Mouse (Mus musculus): Measurements from ENCODE around the gene Btbd9.

The Btbd9 gene

GRCm38 (mm10) chr17:30194091-30194490 lies 382.2 kb downstream of the Btbd9 start:
- intact Hi-C loops (cut with DNase I): loop anchor here (10.0 kb wide), 1 partner anchor 219 kb away; the partner anchor contains the start of gene Mdga1

GRCm38 (mm10) chr17:30193615-30194014 lies 382.7 kb downstream of the Btbd9 start:
- intact Hi-C loops (cut with DNase I): loop anchor here (10.0 kb wide), 1 partner anchor 219 kb away; the partner anchor contains the start of gene Mdga1

- intact Hi-C loops (cut with DNase I): loop anchor here (10.0 kb wide), 1 partner anchor 218 kb away; the partner anchor contains the start of gene Mdga1
These were observed 383.8 kb downstream of the Btbd9 start for GRCm38 (mm10) chr17:30192416-30193005.

- intact Hi-C loops (cut with DNase I): loop anchor here (10.0 kb wide), 1 partner anchor 216 kb away; the partner anchor contains the start of gene Mdga1
These were observed 385.1 kb downstream of the Btbd9 start for GRCm38 (mm10) chr17:30191097-30191640.

- intact Hi-C loops (cut with DNase I): loop anchor here (5.0 kb wide), 1 partner anchor 36 kb away; no protein-coding TSS in a partner anchor
These were observed 388.0 kb downstream of the Btbd9 start for GRCm38 (mm10) chr17:30188031-30188981.

GRCm38 (mm10) chr17:30187581-30187980 lies 388.7 kb downstream of the Btbd9 start:
- intact Hi-C loops (cut with DNase I): loop anchor here (5.0 kb wide), 1 partner anchor 35 kb away; no protein-coding TSS in a partner anchor

GRCm38 (mm10) chr17:30187154-30187553 lies 389.1 kb downstream of the Btbd9 start:
- intact Hi-C loops (cut with DNase I): loop anchor here (5.0 kb wide), 1 partner anchor 35 kb away; no protein-coding TSS in a partner anchor

- intact Hi-C loops (cut with DNase I): no loop called here
These were observed 392.7 kb downstream of the Btbd9 start for GRCm38 (mm10) chr17:30183561-30183960.

GRCm38 (mm10) chr17:30182063-30182462 lies 394.2 kb downstream of the Btbd9 start:
- intact Hi-C loops (cut with DNase I): no loop called here

- intact Hi-C loops (cut with DNase I): no loop called here
These were observed 394.7 kb downstream of the Btbd9 start for GRCm38 (mm10) chr17:30181554-30181953.

- intact Hi-C loops (cut with DNase I): no loop called here
These were observed 396.1 kb downstream of the Btbd9 start for GRCm38 (mm10) chr17:30180197-30180596.

- intact Hi-C loops (cut with DNase I): no loop called here
These were observed 397.9 kb downstream of the Btbd9 start for GRCm38 (mm10) chr17:30178402-30178801.

GRCm38 (mm10) chr17:30177435-30177834 lies 398.9 kb downstream of the Btbd9 start:
- intact Hi-C loops (cut with DNase I): no loop called here

Measured in adrenal gland (tissue).